Mouse (Mus musculus): ENCODE results near the gene Dusp22.

Gene Dusp22

GRCm38 (mm10) chr13:30668301-30668700 is 8.5 kb downstream of the Dusp22 start:
- CTCF ChIA-PET: no interaction called here

- CTCF ChIA-PET: no interaction called here
Measured at GRCm38 (mm10) chr13:30669277-30669676, 9.5 kb downstream of the Dusp22 start.

GRCm38 (mm10) chr13:30673878-30674277 is 14.1 kb downstream of the Dusp22 start:
- CTCF ChIA-PET: interaction anchor here (0.7 kb wide), 1 partner anchor 20 kb away, joined by 3 read pairs; no protein-coding TSS in a partner anchor

GRCm38 (mm10) chr13:30678822-30679221 is 19.0 kb downstream of the Dusp22 start:
- CTCF ChIA-PET: interaction anchor here (0.7 kb wide), 1 partner anchor 11 kb away, joined by 3 read pairs; no protein-coding TSS in a partner anchor

DNA sequence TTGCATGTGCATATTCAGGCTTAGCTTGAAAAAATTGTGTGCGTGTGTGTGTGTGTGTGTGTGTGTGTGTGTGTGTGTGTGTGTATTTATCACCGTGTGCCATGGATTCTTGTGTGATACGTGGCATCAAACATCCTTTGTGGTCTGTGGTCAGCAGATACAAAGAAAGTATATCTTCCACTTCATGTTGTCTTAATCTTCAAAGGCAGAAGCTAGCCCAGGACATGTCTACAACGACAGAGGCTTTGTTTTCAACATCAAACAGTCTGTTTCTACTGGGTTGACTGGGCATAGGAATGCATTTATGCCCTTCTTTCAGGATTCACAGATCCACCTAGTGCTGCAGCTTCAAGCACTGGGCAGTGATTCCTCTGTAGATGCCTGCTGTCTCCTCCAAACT is 22.1 kb downstream of the Dusp22 start:
- CTCF ChIA-PET: no interaction called here

DNA sequence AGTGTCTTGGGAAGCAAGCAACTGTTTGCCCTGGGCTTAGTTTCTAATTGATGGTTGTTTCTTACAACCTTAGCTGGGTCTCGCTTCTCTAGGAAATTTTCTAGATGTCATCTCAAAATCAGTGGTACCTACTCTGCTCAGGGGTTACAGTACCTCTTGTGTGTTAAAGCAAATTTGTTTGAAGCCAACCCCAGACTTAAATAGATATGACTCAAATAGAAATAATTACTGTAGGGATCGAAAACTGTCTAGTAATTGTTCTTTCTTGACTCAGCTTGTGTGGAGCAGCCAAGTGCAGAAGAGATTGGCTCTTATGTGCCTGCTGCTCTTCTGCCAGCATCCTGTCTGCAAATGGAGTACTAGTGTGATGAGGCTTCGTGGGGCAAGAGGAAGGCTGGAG is 22.5 kb downstream of the Dusp22 start:
- CTCF ChIA-PET: no interaction called here

GRCm38 (mm10) chr13:30684614-30685122 is 24.9 kb downstream of the Dusp22 start:
- CTCF ChIA-PET: no interaction called here

DNA sequence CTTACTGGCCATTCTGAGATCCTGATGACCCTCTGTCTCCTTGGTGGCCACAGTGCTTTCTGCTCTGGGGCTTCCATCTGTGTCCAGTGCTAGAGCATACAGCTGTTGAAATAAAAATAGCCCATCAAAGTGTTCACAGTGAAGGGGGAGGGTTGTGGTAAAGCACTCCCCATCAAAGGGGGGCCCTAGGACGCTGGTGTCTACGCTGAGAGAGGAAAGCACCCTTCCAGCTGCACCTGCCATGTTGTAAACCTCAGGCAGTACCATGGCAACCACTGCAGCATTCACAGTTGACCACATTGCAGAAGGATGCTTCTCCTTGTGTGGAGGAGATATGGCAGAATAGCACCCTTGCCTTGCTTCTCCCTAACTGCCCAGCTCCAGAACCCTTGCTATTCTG is 26.2 kb downstream of the Dusp22 start:
- CTCF ChIA-PET: no interaction called here

DNA sequence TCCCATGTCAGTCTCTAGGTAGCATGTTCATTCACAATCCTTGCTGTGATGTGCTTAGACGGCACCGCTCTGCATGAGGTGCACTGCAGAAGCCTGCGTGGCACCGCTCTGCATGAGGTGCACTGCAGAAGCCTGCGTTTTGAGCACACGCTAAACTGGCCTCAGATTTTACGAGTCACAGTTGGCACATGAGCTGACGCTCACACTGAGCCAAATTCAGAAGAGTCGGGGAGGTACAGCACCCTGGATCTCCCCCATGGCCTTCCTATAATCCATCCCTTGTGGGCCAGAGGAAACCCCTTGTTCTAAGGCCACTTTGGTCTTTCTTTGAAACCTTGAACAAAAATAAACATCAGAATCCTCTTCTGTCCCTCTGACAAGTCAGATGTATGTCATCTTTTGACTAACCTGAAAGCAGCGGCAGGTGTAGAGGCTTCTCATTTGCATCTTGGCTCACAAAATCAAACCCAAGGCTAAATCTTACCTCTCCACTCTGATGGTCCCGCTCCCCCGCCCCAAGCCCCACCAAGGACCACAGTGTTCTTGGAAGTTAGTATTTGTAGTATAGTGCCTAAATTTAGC is 28.3 kb downstream of the Dusp22 start:
- CTCF ChIA-PET: no interaction called here

DNA sequence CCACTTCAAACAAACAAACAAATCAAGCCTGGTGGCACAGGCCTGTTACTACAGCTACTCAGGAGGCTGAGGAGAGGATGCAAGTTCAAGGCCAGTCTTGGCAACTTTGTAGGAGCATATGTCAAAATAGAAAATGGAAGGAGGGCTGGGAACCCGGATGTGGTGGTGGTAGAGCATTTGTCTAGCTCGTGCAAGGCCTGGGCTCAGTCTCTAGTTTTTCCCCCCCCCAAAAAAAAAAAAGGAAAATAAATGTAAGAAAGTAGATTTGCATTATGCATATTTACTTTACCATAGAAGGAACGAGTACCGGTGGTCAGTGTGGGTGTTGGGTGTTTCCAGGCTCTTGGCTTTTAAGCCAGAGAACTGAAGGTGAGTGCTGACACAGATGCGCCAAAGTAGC is 29.7 kb downstream of the Dusp22 start:
- CTCF ChIA-PET: interaction anchor here (0.6 kb wide), 1 partner anchor 11 kb away, joined by 3 read pairs; no protein-coding TSS in a partner anchor

DNA sequence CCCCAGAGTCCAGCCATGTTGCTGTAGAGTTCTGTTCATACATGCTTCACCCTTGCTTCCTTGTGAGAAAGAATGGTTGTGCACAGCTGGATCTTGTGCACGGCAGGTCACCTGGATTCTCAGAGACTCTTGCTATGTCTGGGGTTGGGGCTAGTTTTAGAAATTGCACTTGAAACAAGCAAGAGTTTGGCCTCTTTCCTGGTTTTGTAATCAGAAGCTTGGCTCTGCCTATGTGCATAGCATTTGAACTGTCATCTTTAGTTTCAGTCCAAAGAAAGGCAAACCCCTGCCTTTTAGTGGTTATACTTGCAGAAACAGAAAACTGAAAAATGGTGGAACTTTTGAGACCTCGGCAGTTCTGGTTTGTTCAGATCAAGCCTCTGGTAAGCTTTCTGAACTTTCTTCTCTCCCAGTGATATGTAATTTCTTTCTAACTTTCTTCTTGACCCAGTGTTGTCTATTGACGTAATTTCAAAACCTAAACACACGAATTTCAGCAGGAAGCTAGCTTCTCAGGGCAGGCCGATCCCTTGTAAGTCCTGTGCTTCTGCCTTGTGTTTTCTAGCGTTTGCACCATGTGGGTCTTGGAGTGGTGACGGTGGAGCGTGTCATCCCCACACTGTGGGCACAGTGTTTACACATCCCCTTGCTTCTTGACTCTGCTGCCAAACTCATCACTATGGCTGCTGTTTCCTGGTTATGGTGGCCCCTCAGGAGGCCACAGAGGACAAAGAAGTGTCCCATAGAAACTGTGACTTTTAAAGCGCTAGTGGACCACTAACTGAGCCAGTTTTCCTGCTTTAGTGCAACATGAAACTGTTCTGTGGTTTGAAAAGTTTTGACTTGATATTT is 31.9 kb downstream of the Dusp22 start:
- CTCF ChIA-PET: interaction anchor here (0.7 to 1.5 kb wide), 2 partner anchors 14 to 37 kb away, joined by 3 to 16 read pairs; no protein-coding TSS in a partner anchor

- CTCF ChIA-PET: interaction anchor here (0.7 to 1.5 kb wide), 2 partner anchors 13 to 36 kb away, joined by 3 to 16 read pairs; no protein-coding TSS in a partner anchor
Measured at GRCm38 (mm10) chr13:30692644-30693385, 33.0 kb downstream of the Dusp22 start.

DNA sequence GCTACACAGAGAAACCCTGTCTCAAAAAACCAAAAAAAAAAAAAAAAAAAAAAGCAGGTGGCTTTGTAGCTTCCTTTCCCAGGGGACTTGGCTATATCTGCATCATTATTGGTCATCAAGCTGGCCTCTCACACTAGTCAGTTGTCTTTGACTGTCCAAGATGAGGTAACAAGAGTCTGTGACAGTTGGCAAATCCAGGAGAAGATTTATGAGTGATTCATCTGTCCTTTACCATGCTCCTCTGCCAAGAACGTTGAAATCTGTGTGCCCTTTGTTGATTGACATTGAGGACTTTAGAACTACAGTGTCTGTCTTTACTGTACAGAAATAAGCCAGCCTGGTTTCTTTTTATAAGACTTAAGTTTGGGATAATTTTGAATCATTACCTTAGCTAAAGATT is 35.4 kb downstream of the Dusp22 start:
- CTCF ChIA-PET: interaction anchor here (0.6 to 0.7 kb wide), 3 partner anchors 32 to 1913 kb away, joined by 3 to 4 read pairs (median 3); no protein-coding TSS in a partner anchor

DNA sequence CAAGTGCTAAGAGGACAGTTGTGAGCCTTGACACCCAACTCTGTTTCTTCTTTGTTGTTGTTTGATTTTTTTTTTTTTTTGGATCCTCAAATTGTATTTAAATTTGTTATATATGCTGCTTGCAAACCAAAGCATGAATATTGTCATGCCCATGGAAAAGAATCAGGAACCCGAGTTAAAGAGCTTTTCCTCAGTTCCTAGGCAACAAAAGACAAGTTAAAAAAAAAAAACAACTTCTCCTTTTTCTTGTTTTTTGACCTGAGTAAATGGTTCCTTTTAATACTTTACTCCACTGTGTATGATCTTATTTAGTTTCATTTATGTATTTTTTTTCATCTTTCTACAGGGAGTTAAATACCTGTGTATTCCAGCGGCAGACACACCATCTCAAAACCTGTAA is 36.1 kb downstream of the Dusp22 start:
- CTCF ChIA-PET: interaction anchor here (0.7 kb wide), 4 partner anchors 38 to 128 kb away, joined by 3 to 6 read pairs (median 4); no protein-coding TSS in a partner anchor

DNA sequence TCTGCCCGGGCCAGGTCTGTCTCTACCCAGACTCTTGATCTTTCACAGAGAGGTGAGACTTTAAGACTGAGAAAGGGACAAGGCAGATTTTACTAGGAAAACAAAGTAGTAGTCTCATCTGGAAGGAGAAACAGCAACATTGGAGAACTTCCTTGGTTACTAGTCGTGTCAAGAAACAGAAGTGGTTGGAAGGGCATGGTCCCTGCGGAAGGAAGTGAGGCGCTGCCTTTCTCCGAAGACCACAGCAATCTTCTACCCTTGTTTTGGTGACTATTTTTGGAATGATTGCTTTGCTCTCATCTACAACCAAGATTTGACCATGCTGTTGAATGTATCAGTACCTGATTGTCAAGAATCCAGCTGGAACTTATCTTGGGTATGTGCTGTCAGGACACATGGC is 38.1 kb downstream of the Dusp22 start:
- CTCF ChIA-PET: no interaction called here

DNA sequence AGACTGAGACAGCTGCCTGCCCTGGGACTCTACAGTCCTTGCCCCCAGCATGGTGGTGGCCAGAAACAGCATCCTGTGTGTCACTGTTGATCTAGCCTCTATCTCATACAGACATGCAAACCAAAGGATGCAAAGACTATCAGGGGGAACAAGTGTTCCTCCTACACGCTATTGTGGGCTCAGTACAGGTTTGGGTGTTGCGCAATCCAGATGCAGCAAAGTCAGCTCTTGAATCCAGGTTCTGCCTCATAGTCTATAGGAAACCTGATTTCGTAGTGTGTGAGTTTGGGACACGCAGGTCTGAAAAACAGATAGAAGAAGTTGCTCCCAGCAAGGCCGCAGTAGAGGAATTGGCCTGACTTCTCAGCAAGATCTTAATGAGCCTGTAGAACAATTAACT is 42.9 kb downstream of the Dusp22 start:
- CTCF ChIA-PET: no interaction called here

- CTCF ChIA-PET: interaction anchor here (2.0 kb wide), 1 partner anchor 12 kb away, joined by 16 read pairs; no protein-coding TSS in a partner anchor
Measured at GRCm38 (mm10) chr13:30704246-30705095, 44.7 kb downstream of the Dusp22 start.

- CTCF ChIA-PET: interaction anchor here (0.7 kb wide), 1 partner anchor 103 kb away, joined by 3 read pairs; no protein-coding TSS in a partner anchor
Measured at GRCm38 (mm10) chr13:30711066-30711465, 51.3 kb downstream of the Dusp22 start.

DNA sequence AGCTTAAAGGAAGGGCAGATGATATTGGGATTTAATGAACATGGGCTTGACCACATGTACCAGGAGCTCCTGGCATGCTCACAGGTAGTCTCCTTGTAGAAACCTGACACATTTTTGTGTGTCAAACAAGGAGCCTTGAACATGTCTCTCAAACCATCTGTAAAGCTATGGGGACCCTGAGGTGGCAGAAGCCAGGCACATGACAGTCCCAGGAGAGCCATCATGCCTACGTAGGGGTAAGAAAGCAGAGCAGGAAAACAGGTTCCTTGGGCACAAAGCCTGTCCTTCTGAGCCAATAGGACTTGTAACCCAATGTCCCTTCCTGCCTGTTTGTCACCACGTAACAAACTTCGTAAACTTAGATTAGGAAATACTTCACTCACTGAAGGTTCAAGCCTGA is 51.9 kb downstream of the Dusp22 start:
- CTCF ChIA-PET: no interaction called here

- CTCF ChIA-PET: no interaction called here
Measured at GRCm38 (mm10) chr13:30712280-30712679, 52.5 kb downstream of the Dusp22 start.

DNA sequence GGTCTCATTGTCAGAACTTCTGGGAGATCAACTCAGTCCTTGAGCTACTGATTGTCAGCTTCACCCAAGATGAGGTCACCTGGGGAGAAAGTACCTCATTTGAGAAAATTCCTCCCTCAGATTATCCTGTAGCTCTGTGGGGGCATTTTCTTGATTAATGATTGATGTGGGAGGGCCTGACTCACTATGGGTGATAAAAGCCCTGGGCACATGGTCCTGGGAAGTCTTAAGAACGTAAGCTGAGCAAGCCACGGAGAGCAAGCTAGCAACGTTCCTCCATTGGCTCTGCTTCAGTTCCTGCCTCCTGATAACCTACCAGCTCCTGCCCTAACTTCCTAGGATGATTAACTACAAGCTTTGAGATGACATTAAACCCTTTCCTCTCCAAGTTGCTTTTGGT is 53.8 kb downstream of the Dusp22 start:
- CTCF ChIA-PET: no interaction called here
